Mouse (Mus musculus) A20 (cell line): ENCODE measurements at regions not wholly inside any gene's neighbourhood (a gene's known extent, or its start where the extent isn't known, plus 50 kb on each side); places are given as distances from the start of the nearest gene placed in this dataset.
A peak's percentile ranks its signal among the peaks of the same experiment; 100 is the strongest.

Source experiments
- DNase-seq: peaks from one replicate; pipeline ENCODE4 v3.0.0-alpha.2; 2011; ENCODE audit warnings: low read depth, low spot score

GRCm38 (mm10) chr1:61265706-61266127 lies 288.0 kb downstream of the Icos start:
- DNase-seq = no peak

- DNase-seq = no peak
Observed at GRCm38 (mm10) chr1:61273843-61274242, 296.1 kb downstream of the Icos start.

GRCm38 (mm10) chr1:61274244-61274643 lies 296.5 kb downstream of the Icos start:
- no peak for DNase-seq

- DNase-seq = no peak
Observed at GRCm38 (mm10) chr1:61277170-61277710, 299.5 kb downstream of the Icos start.

- no peak for DNase-seq
Observed at GRCm38 (mm10) chr1:61288185-61288584, 310.5 kb downstream of the Icos start.

GRCm38 (mm10) chr1:61288946-61289345 lies 311.2 kb downstream of the Icos start:
- DNase-seq = no peak

- DNase-seq = no peak
Observed at GRCm38 (mm10) chr1:61289552-61289951, 311.8 kb downstream of the Icos start.

DNA sequence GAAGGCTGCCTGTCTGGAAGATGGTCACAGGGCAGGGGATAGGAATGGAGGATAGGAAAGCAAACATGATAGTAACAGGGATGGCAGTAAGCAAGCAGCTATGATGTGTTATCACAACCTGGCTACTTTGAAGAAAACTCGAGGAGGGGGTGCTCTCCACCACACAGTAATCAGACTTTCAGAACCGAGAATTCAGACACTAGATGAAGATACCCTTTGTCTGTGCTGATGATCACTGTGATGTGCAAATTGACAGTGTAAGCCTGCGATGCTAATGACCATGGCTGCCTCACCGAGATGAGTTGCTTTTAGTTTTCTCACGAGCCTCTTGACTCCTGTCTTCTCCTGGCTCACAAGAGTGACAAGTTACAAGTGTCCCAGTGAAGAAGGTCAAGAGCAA lies 315.4 kb downstream of the Icos start:
- DNase-seq = no peak

DNA sequence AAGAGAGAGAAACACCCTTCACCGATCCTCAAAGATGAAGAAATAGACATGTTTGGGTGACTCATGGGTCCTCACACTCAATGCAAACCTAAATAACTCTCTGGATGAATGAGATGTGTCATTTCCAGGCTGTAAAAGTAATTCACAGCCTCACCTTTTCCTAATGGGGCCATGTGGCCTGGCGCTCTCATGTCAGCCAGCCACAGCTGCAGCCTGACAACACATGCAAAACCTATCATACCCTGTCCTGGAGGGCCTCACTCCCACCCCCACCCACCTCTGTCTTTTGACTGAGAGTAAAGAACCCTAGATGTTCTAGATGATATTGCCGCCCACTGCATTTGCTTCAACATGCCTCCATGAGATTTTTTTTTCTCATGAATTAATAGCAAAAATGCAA lies 317.5 kb downstream of the Icos start:
- DNase-seq = no peak

- no peak for DNase-seq
Observed at GRCm38 (mm10) chr1:61296831-61297230, 319.1 kb downstream of the Icos start.

GRCm38 (mm10) chr1:61297361-61297760 lies 319.6 kb downstream of the Icos start:
- DNase-seq = no peak

- peak; percentile 3 for DNase-seq
Observed at GRCm38 (mm10) chr1:61298064-61298463, 320.3 kb downstream of the Icos start.

DNA sequence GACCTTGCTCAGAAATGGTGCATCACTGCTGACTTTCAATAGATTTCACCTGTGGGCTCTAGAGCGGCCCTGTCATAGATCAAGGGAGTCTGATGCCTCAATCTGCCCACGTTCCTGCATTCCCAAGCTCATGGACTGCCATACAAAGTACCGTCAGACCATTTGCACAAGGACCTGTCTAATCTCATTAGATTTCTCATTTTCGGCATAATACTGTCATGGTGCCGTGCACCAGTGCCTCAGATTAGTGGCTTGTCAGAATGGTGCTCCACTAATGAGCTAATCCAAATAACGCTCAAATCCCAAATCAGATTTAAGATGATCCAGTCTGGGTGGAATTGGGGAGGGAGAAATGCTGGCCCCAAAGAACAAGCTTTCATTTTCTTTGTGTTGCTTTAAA lies 321.1 kb downstream of the Icos start:
- DNase-seq = no peak

GRCm38 (mm10) chr1:61300491-61300890 lies 322.8 kb downstream of the Icos start:
- no peak for DNase-seq

DNA sequence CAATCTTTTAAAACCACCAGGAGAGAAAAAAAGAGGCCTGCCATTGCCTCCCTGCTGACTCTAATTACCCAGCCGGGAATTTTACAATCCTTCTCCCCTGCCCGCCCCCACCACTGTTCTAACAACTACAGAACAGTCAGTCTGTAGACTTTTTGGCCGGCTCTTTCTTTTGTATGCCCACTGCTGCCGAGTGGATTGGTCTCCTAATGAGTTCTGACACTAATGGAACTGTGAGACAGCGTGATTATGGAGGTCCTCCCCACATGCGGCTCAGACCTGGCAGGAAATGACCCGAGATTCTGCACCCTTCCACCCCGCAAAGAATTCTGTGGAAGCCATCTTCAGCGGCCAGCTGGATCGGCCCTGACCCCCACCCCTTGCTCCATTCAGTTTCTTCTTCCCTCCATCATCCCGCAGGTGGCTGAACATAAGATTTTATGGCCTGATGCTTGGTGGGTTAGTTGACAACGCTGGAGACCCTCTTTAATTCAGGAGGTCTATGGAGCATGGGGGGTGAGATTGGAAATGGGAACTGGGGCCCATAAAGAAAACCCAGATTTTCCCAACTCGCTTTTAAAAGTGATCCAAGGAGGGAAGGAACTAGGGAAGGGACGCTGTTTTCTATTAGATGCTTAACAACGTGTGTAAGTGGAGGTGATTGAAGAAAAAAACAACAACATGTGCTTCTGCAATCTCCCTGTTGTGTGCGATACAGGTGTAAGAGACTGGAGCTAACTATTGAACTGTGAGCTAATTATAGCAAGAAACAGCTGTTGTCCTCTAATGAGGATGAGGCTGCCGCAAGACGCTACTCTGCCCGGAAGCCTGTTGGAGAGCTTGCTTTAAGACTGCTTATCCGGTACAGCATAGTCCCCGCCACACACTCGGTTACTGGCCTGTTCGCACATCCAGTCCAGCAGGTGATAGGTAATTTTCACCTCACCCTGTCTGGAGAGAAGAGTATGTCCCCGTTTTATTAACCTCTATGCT lies 323.6 kb downstream of the Icos start:
- no peak for DNase-seq

- DNase-seq = no peak
Observed at GRCm38 (mm10) chr1:61302570-61303071, 324.9 kb downstream of the Icos start.

GRCm38 (mm10) chr1:61306296-61306695 lies 328.6 kb downstream of the Icos start:
- DNase-seq = no peak

GRCm38 (mm10) chr1:61309563-61309962 lies 329.1 kb upstream of the Pard3b start:
- DNase-seq = no peak

GRCm38 (mm10) chr1:61310063-61310760 lies 328.4 kb upstream of the Pard3b start:
- DNase-seq = no peak

GRCm38 (mm10) chr1:61310761-61311090 lies 327.9 kb upstream of the Pard3b start:
- DNase-seq = no peak

- no peak for DNase-seq
Observed at GRCm38 (mm10) chr1:61313196-61313595, 325.4 kb upstream of the Pard3b start.

GRCm38 (mm10) chr1:61316261-61316660 lies 322.4 kb upstream of the Pard3b start:
- no peak for DNase-seq
